Mouse (Mus musculus) gastrocnemius, postnatal 10 days (tissue): ENCODE data around the gene Slc6a20a. TPM values are rescaled to one million over a fixed set of nuclear protein-coding genes. Genes with fewer than 3 reads are reported as not detected.

Experiments
- DNase-seq: peaks from one replicate; pipeline ENCODE4 v3.0.0; 2021; ENCODE audit warnings: mixed read lengths
- total RNA-seq, 2 experiments: library from RNA; stranded (reverse); gene quantifications; 2 replicates each; pipeline ENCODE4 v1.2.3; 2021

Slc6a20a gene
- total RNA-seq, 2 experiments from 2014 or later, result 0.20 TPM; not detected in 1

- no peak for DNase-seq
Measured at GRCm38 (mm10) chr9:123636771-123637170, 41.9 kb downstream of the Slc6a20a start.

GRCm38 (mm10) chr9:123632993-123633392 lies 45.7 kb downstream of the Slc6a20a start:
- DNase-seq, result no peak

- DNase-seq, result no peak
Measured at GRCm38 (mm10) chr9:123632281-123632680, 46.4 kb downstream of the Slc6a20a start, which contains the start of gene Slc6a20b. Slc6a20b (minus strand) TSS chr9:123632565.

GRCm38 (mm10) chr9:123631666-123632065 lies 47.0 kb downstream of the Slc6a20a start:
- no peak for DNase-seq

GRCm38 (mm10) chr9:123625821-123626220 lies 52.9 kb downstream of the Slc6a20a start:
- DNase-seq, result no peak

GRCm38 (mm10) chr9:123624741-123625140 lies 53.9 kb downstream of the Slc6a20a start:
- no peak for DNase-seq

- DNase-seq, result no peak
Measured at GRCm38 (mm10) chr9:123620311-123621098, 58.2 kb downstream of the Slc6a20a start.

GRCm38 (mm10) chr9:123601529-123601928 lies 77.2 kb downstream of the Slc6a20a start:
- DNase-seq, result no peak

GRCm38 (mm10) chr9:123597376-123597775 lies 81.3 kb downstream of the Slc6a20a start:
- no peak for DNase-seq

GRCm38 (mm10) chr9:123596910-123597309 lies 81.8 kb downstream of the Slc6a20a start:
- DNase-seq, result no peak

GRCm38 (mm10) chr9:123595194-123595593 lies 83.5 kb downstream of the Slc6a20a start:
- DNase-seq, result no peak

GRCm38 (mm10) chr9:123589240-123589910 lies 89.3 kb downstream of the Slc6a20a start:
- DNase-seq, result no peak

Other genes with a start within 250 kb of the Slc6a20a start
- gene Limd1, start 200.2 kb downstream of the Slc6a20a start, total RNA-seq, result 10 to 100 TPM; 34.7 to 35.3 TPM
- gene Sacm1l, start 149.1 kb downstream of the Slc6a20a start, total RNA-seq, result 10 to 100 TPM; 21.7 to 24.0 TPM
- not detected for gene Slc6a20b, start 46.3 kb downstream of the Slc6a20a start, total RNA-seq
- under 1 TPM; 0.09 to 0.11 TPM for gene Ccr9, start 446 bp downstream of the Slc6a20a start, total RNA-seq
- gene Lztfl1, start 38.8 kb upstream of the Slc6a20a start, total RNA-seq, result 10 to 100 TPM; 19.4 to 25.0 TPM
- not detected for gene Cxcr6, start 127.6 kb upstream of the Slc6a20a start, total RNA-seq
- gene Fyco1, start 173.0 kb upstream of the Slc6a20a start, total RNA-seq, result 100 to 1,000 TPM; 158 to 173 TPM
- gene Xcr1, start 183.1 kb upstream of the Slc6a20a start, total RNA-seq, result under 1 TPM in 1 of 2 experiments, not detected in 1; 0.05 TPM